Mouse (Mus musculus) heart, adult 2 months (tissue): ENCODE measurements around the gene Olfr984. TPM values are rescaled to one million over a fixed set of nuclear protein-coding genes. Genes with fewer than 3 reads are reported as not detected.

ENCODE experiments used
- DNase-seq, 2 experiments: peaks; one replicate each; pipeline ENCODE4 v3.0.0; 2021
- H3K27ac ChIP-seq: fragments of 200-600 bp; 2 replicates; pipeline ENCODE4 v1.8.1; 2022
- H3K27me3 ChIP-seq: fragments of 200-500 bp; 2 replicates; pipeline ENCODE4 v1.6.1; 2012; ENCODE audit warnings: mild to moderate bottlenecking, low read length, inconsistent platforms, mixed read lengths; ENCODE audit not compliant: control insufficient read depth, insufficient read depth
- H3K36me3 ChIP-seq: fragments of 200-500 bp; 2 replicates; pipeline ENCODE4 v1.6.1; 2012; ENCODE audit warnings: low read length, inconsistent platforms; ENCODE audit not compliant: control insufficient read depth, insufficient read depth
- H3K4me1 ChIP-seq: fragments of 200-500 bp; 2 replicates; pipeline ENCODE4 v1.6.1; 2011; ENCODE audit warnings: low read length; ENCODE audit not compliant: control insufficient read depth, insufficient read depth
- H3K4me3 ChIP-seq: fragments of 200-600 bp; 2 replicates; pipeline ENCODE4 v1.8.1; 2022
- H3K79me2 ChIP-seq: fragments of 200-500 bp; replicated peaks from 2 replicates; pipeline ENCODE4 v1.6.1; 2012; ENCODE audit warnings: mild to moderate bottlenecking, inconsistent platforms, low read length, moderate library complexity, mixed read lengths; ENCODE audit not compliant: control insufficient read depth, insufficient read depth
- H3K9ac ChIP-seq: fragments of 200-500 bp; 2 replicates; pipeline ENCODE4 v1.6.1; 2012; ENCODE audit warnings: low read depth, mild to moderate bottlenecking, control low read depth, inconsistent platforms, low read length, mixed read lengths
- CTCF ChIP-seq: fragments of 200-600 bp; IDR thresholded peaks from 2 replicates; pipeline ENCODE4 v1.8.1; 2022; ENCODE audit warnings: antibody characterized with exemption, mild to moderate bottlenecking, moderate library complexity
- EP300 ChIP-seq: fragments of 200-500 bp; IDR thresholded peaks from 2 replicates; pipeline ENCODE4 v1.6.1; 2011; ENCODE audit warnings: low read depth, low read length, control low read depth; ENCODE audit not compliant: insufficient read depth
- POLR2A ChIP-seq: fragments of 200-500 bp; IDR thresholded peaks from 2 replicates; pipeline ENCODE4 v1.6.1; 2011; ENCODE audit warnings: mild to moderate bottlenecking, low read depth, low read length, control low read depth; ENCODE audit not compliant: insufficient read depth
- WGBS: fragments of 180-500 bp; shearing (Covaris S2); methylation state at CpG from one replicate; pipeline ENCODE4 v1.1.7; 2018; 5-methylcytosine and 5-hydroxymethylcytosine counted together
- intact Hi-C: fragments of 180-260 bp; cut with DNase I; formaldehyde crosslinking; loops from one replicate; pipeline ENCODE4 v1.15.1; 2025
- long read RNA-seq: library from polyadenylated mRNA; stranded (forward); transcript quantifications from one replicate; pipeline ENCODE4 v2.0.0, GENCODE M21; 2021
- polyA plus RNA-seq: library from polyadenylated mRNA; depleted of rRNA; stranded (reverse); fragments of >200 nt; gene quantifications from 2 replicates; pipeline ENCODE4 v1.2.3, GENCODE M21; 2012; rRNA removed
- total RNA-seq, 2 experiments: library from RNA; stranded (reverse); gene quantifications; 2 replicates each; pipeline ENCODE4 v1.2.3; 2021

Olfr984 gene
- total RNA-seq: not detected
- polyA plus RNA-seq: not detected in 2 replicates
- long read RNA-seq: 0 reads

DNA sequence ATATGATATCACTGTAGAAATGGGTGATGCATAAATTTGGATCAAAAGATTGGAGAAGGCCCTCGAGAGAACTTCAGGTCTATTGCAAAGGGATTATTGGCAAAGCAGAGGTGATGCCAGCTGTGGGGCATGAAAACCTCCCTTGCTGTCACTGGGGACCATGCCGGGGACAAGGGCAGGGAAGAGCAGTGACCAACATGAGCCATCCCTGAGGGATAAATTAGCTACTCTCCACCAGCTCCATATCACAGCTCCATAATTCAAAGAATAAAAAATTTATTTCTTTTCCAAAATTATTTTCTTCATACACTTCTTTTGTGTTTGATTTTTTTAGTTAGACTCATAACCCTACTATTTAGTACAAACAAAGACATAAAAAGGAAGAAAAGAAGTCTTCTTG, at the start of gene Olfr984:
Olfr984 (minus strand) TSS at position 101 of the 400 bp plus-strand sequence.
- WGBS: 75% methylated on average over 2 of the region's 2 CpGs
- no peak for TF ChIP-seq CTCF
- TF ChIP-seq POLR2A: no peak
- no peak for TF ChIP-seq EP300
- H3K4me1 ChIP-seq: 0 out of 2 replicates have a peak, but pooled peaks cover 2% of the 10 kb centered on the region
- H3K9ac ChIP-seq: no peak within 1 kb of the TSS
- H3K4me3 ChIP-seq: no peak within 1 kb of the TSS
- no peak for DNase-seq
- no peak within 1 kb of the TSS for H3K27ac ChIP-seq
- H3K79me2 ChIP-seq: no peaks in the 10 kb centered on the region
- no peaks in the 10 kb centered on the region for H3K36me3 ChIP-seq
- intact Hi-C loops: no loop called here
- no peaks in the 10 kb centered on the region for H3K27me3 ChIP-seq

DNA sequence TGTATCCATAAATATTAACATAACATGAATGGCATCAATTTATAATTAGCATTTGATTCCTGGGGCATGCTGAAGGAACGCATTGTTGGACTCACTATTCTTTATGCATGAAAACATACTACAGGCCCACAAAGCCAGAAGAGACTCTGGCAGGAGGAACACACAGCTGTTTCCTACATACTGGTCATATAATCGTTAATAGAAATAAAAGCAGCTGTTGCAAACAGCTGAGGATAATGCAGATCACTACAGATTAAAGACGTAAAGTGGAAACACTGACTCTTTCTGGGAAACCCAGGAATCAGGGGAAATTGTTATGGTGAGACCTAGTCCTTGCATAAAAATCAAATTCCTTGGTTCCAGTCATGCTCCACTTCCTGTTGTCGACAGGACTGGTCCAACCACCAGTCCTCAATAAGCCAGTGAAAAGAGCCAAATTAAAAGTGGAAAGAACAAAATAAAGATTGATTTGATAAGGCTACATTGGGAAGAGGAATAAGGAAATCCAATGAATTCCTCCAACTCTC, 41.2 kb upstream of the Olfr984 start:
- intact Hi-C loops: no loop called here

DNA sequence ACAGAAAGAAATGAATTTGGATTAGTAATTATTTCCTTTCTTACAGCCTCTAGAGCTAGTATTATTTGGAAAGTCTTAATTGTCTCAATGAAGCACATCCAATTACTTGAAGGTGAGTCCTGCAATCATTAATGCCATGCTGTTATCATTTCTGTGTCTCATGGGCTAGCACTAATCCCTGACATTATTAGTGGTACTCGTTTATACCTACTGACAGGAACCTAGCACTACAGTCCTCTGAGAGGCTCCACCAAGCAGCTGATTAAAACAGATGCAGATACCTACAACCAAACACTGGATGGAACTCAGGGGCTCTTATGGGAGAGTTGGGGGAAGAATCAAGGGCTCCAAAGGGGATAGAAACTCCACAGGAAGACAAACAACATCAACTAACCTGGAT, 27.5 kb upstream of the Olfr984 start:
- Histone ChIP-seq H3K36me3 (no peaks in the 10 kb centered on the region), H3K4me3 (no peak overlapping the region), H3K27ac (no peak overlapping the region), H3K27me3 (no peaks in the 10 kb centered on the region), H3K4me1 (no peaks in the 10 kb centered on the region), H3K79me2 (no peaks in the 10 kb centered on the region), H3K9ac (no peak overlapping the region)
- TF ChIP-seq EP300 (no peak), POLR2A (no peak), CTCF (no peak)
- WGBS: 18% methylated on average over 1 of the region's 1 CpGs
- DNase-seq: no peak
- intact Hi-C loops: no loop called here

More for the DNA sequence above, 41.2 kb upstream of the Olfr984 start:
- Histone ChIP-seq H3K4me3 (no peak overlapping the region), H3K27me3 (no peaks in the 10 kb centered on the region), H3K9ac (no peak overlapping the region), H3K27ac (no peak overlapping the region), H3K36me3 (no peaks in the 10 kb centered on the region), H3K4me1 (no peaks in the 10 kb centered on the region), H3K79me2 (no peaks in the 10 kb centered on the region)
- no peak for DNase-seq
- TF ChIP-seq EP300 (no peak), POLR2A (no peak), CTCF (no peak)
- WGBS: 34% methylated on average over 4 of the region's 4 CpGs

DNA sequence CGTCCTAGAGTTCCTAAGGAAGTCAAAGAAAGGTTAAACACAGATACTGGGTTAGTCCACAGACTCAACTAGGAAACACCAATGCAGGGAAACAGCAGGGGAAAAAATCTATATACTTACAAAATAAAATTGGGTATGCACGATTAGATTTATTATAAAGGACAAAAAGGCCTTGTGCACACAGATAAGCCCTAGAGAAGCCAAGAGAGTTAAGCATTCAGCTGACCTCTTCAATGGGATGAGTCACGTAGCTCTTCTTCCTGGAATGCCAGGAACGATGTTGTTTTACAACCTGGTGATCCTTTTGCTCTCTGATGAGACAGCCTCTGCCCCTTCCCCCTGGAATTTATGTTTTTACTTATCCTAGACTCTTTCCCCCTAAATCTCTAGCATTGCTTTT, 25.5 kb upstream of the Olfr984 start:
- Histone ChIP-seq H3K27me3 (no peaks in the 10 kb centered on the region), H3K27ac (no peak overlapping the region), H3K36me3 (no peaks in the 10 kb centered on the region), H3K79me2 (no peaks in the 10 kb centered on the region), H3K4me1 (no peaks in the 10 kb centered on the region), H3K4me3 (no peak overlapping the region), H3K9ac (no peak overlapping the region)
- WGBS: 58% methylated on average over 4 of the region's 4 CpGs
- intact Hi-C loops: no loop called here
- no peak for TF ChIP-seq CTCF
- TF ChIP-seq POLR2A: no peak
- no peak for TF ChIP-seq EP300
- DNase-seq: no peak

DNA sequence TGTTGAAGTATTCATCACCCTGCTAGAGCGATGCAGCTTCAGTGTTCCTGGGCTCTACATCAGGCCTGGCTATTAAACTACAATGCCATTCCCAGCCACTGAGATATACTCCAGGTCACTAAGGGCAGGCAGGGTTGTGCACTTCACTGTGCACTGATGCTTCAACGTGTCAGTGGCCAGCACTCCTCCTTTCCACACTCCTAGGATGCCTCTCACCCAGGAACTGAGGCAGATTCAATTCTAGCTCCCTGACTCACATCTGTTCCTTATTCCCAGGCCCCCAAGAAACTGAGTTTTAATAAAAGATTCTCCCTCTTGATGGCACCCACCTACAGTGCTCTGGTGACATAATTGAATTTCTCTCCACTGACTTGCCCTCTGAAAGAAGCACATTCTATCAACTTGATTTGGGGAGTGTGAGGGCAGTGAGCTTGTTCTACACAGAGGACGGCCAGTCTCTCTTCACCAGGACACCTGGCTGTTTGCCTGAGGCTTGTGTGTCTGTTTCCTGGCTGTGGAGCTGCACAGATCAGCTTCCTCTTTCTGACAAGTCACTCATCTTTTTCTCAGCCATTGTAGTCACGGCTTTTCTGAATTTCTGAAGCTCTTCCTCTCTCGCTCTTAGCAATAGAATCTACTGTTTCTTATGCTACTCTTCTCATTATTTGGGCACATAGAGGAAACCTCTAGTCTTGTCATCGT, 23.1 kb upstream of the Olfr984 start:
- DNase-seq: peak in 1 of 2 experiments; percentile 6
- Histone ChIP-seq H3K4me3 (no peak overlapping the region), H3K9ac (no peak overlapping the region), H3K27ac (no peak overlapping the region), H3K36me3 (no peaks in the 10 kb centered on the region), H3K4me1 (no peaks in the 10 kb centered on the region), H3K27me3 (no peaks in the 10 kb centered on the region), H3K79me2 (no peaks in the 10 kb centered on the region)
- intact Hi-C loops: no loop called here
- TF ChIP-seq CTCF: no peak
- TF ChIP-seq EP300: no peak
- no peak for TF ChIP-seq POLR2A
- 48% methylated on average over 6 of the region's 6 CpGs for WGBS

DNA sequence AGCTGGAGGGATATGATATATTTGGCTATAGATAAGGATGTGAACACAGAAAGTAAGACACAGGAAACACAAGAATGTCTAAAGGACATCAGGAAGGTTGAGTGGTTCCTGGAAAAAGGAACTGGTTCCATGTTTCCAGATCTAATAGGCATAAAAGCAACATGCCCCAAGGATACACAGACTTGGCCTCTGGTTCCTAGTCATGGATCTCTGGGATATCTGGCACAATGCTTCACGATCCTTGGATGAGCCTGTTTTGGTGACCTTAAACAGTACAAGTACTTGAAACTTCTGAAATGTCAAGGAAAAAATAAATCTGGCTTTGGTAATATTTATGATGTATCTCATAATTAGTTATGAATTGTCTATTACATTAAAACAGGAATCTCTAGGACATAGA, 16.6 kb upstream of the Olfr984 start:
- TF ChIP-seq EP300 (no peak), CTCF (no peak), POLR2A (no peak)
- no peak overlapping the region for H3K4me3 ChIP-seq
- intact Hi-C loops: no loop called here
- no peak for DNase-seq
- no peaks in the 10 kb centered on the region for H3K36me3 ChIP-seq
- no peaks in the 10 kb centered on the region for H3K4me1 ChIP-seq
- H3K27me3 ChIP-seq: no peaks in the 10 kb centered on the region
- no peak overlapping the region for H3K27ac ChIP-seq
- 65% methylated on average over 1 of the region's 1 CpGs for WGBS
- no peak overlapping the region for H3K9ac ChIP-seq
- H3K79me2 ChIP-seq: no peaks in the 10 kb centered on the region
